Mouse (Mus musculus): ENCODE measurements around the gene Nipsnap1.

The Nipsnap1 gene

GRCm38 (mm10) chr11:4873755-4874475 is at the start of gene Nipsnap1:
Gene Nipsnap1, plus strand, starts transcription at chr11:4873951.
- DNase-seq, result peak; percentile 76 to 80

- no peak for DNase-seq
Observed at GRCm38 (mm10) chr11:4826152-4826778, 47.5 kb upstream of the Nipsnap1 start.

GRCm38 (mm10) chr11:4827340-4827739 is 46.4 kb upstream of the Nipsnap1 start:
- DNase-seq, result no peak

- DNase-seq, result no peak
Observed at GRCm38 (mm10) chr11:4827916-4828315, 45.8 kb upstream of the Nipsnap1 start.

- no peak for DNase-seq
Observed at GRCm38 (mm10) chr11:4831066-4831465, 42.7 kb upstream of the Nipsnap1 start.

- no peak for DNase-seq
Observed at GRCm38 (mm10) chr11:4833295-4833939, 40.3 kb upstream of the Nipsnap1 start.

- no peak for DNase-seq
Observed at GRCm38 (mm10) chr11:4835436-4835835, 38.3 kb upstream of the Nipsnap1 start.

GRCm38 (mm10) chr11:4836755-4837154 is 37.0 kb upstream of the Nipsnap1 start:
- peak in 1 of 2 experiments; percentile 37 for DNase-seq

- no peak for DNase-seq
Observed at GRCm38 (mm10) chr11:4837342-4837741, 36.4 kb upstream of the Nipsnap1 start.

GRCm38 (mm10) chr11:4838235-4838634 is 35.5 kb upstream of the Nipsnap1 start:
- no peak for DNase-seq

GRCm38 (mm10) chr11:4840942-4841526 is 32.7 kb upstream of the Nipsnap1 start:
- peak in 1 of 2 experiments; percentile 17 for DNase-seq

- peak; percentile 36 to 43 for DNase-seq
Observed at GRCm38 (mm10) chr11:4848483-4849248, 25.1 kb upstream of the Nipsnap1 start.

- DNase-seq, result peak; percentile 99
Observed at GRCm38 (mm10) chr11:4849258-4849943, 24.4 kb upstream of the Nipsnap1 start, which contains the start of gene Nf2. Gene Nf2, minus strand, starts transcription at chr11:4849536.

- no peak for DNase-seq
Observed at GRCm38 (mm10) chr11:4850404-4850803, 23.3 kb upstream of the Nipsnap1 start.

- DNase-seq, result no peak
Observed at GRCm38 (mm10) chr11:4853021-4853420, 20.7 kb upstream of the Nipsnap1 start.

GRCm38 (mm10) chr11:4854181-4854580 is 19.6 kb upstream of the Nipsnap1 start:
- no peak for DNase-seq

- no peak for DNase-seq
Observed at GRCm38 (mm10) chr11:4858416-4858815, 15.3 kb upstream of the Nipsnap1 start.

- DNase-seq, result no peak
Observed at GRCm38 (mm10) chr11:4860986-4861385, 12.8 kb upstream of the Nipsnap1 start.

- DNase-seq, result no peak
Observed at GRCm38 (mm10) chr11:4861816-4862604, 11.7 kb upstream of the Nipsnap1 start.

- no peak for DNase-seq
Observed at GRCm38 (mm10) chr11:4862730-4863129, 11.0 kb upstream of the Nipsnap1 start.

GRCm38 (mm10) chr11:4865645-4866251 is 8.0 kb upstream of the Nipsnap1 start:
- DNase-seq, result peak; percentile 43 to 67
